Mouse (Mus musculus) myocyte (in vitro differentiated cells): ENCODE measurements at regions not wholly inside any gene's neighbourhood (a gene's known extent, or its start where the extent isn't known, plus 50 kb on each side); places are given as distances from the start of the nearest gene placed in this dataset.

Source experiments
- H3K27me3 ChIP-seq: one replicate; pipeline ENCODE4 v1.6.1; 2011; ENCODE audit not compliant: control insufficient read depth, insufficient read depth, insufficient read length
- H3K36me3 ChIP-seq: one replicate; pipeline ENCODE4 v1.6.1; 2011; ENCODE audit not compliant: control insufficient read depth, insufficient read depth
- H3K4me2 ChIP-seq: one replicate; pipeline ENCODE4 v1.6.1; 2011; ENCODE audit warnings: low read depth, control low read depth
- H3K4me3 ChIP-seq: one replicate; pipeline ENCODE4 v1.5.1; 2011; ENCODE audit warnings: mild to moderate bottlenecking, control low read depth, moderate library complexity
- H3K79me2 ChIP-seq: one replicate; pipeline ENCODE4 v1.6.1; 2011; ENCODE audit not compliant: control insufficient read depth, insufficient read depth
- H3ac ChIP-seq: one replicate; pipeline ENCODE4 v1.6.1; 2011; ENCODE audit not compliant: control insufficient read depth, insufficient read length
- CEBPB ChIP-seq: IDR thresholded peaks from 2 replicates; pipeline ENCODE4 v1.6.1; 2011; ENCODE audit warnings: mild to moderate bottlenecking, moderate library complexity; ENCODE audit not compliant: poor library complexity, insufficient read depth, severe bottlenecking
- E2F4 ChIP-seq: IDR thresholded peaks from one replicate; pipeline ENCODE4 v1.6.1; 2011; ENCODE audit warnings: mild to moderate bottlenecking, control low read depth, moderate library complexity; ENCODE audit not compliant: insufficient read depth
- MAX ChIP-seq: IDR thresholded peaks from one replicate; pipeline ENCODE4 v1.6.1; 2011; ENCODE audit warnings: low read depth, mild to moderate bottlenecking, control low read depth
- MYOD1 ChIP-seq, 3 experiments: IDR thresholded peaks; one replicate each; pipeline ENCODE4 v1.6.1; 2011; ENCODE audit warnings: control low read depth in 2 of 3, low read depth in 2 of 3, mild to moderate bottlenecking in 2 of 3, moderate library complexity in 1 of 3; ENCODE audit not compliant: insufficient read length in 2 of 3, control insufficient read depth in 1 of 3
- MYOG ChIP-seq, 3 experiments: IDR thresholded peaks; one replicate each; pipeline ENCODE4 v1.6.1; 2011; ENCODE audit warnings: control low read depth in 2 of 3, low read depth in 2 of 3, mild to moderate bottlenecking in 2 of 3; ENCODE audit not compliant: insufficient read length in 2 of 3, control insufficient read depth in 1 of 3, insufficient read depth in 1 of 3
- POLR2A ChIP-seq: IDR thresholded peaks from one replicate; pipeline ENCODE4 v1.6.1; 2011; ENCODE audit warnings: low read depth, mild to moderate bottlenecking, control low read depth, moderate library complexity; ENCODE audit not compliant: insufficient read length
- POLR2AphosphoS2 ChIP-seq: IDR thresholded peaks from one replicate; pipeline ENCODE4 v1.6.1; 2011; ENCODE audit warnings: low read depth, control low read depth; ENCODE audit not compliant: insufficient read length
- REST ChIP-seq: IDR thresholded peaks from one replicate; pipeline ENCODE4 v1.6.1; 2011; ENCODE audit warnings: mild to moderate bottlenecking, control low read depth, moderate library complexity; ENCODE audit not compliant: insufficient read depth, insufficient read length
- SRF ChIP-seq: IDR thresholded peaks from one replicate; pipeline ENCODE4 v1.6.1; 2011; ENCODE audit warnings: low read depth; ENCODE audit not compliant: control insufficient read depth, insufficient read length
- TCF12 ChIP-seq: IDR thresholded peaks from one replicate; pipeline ENCODE4 v1.6.1; 2011; ENCODE audit warnings: mild to moderate bottlenecking, control low read depth; ENCODE audit not compliant: poor library complexity, insufficient read depth, severe bottlenecking
- TCF3 ChIP-seq: IDR thresholded peaks from one replicate; pipeline ENCODE4 v1.6.1; 2011; ENCODE audit warnings: low read depth, control low read depth; ENCODE audit not compliant: insufficient read length
- USF1 ChIP-seq: IDR thresholded peaks from one replicate; pipeline ENCODE4 v1.6.1; 2011; ENCODE audit warnings: low read depth, mild to moderate bottlenecking, control low read depth, moderate library complexity

- TF ChIP-seq MYOD1 (IDR thresholded peaks at IDR 0.05; ENCODE audit: control insufficient read depth in 1 of 3, insufficient read length in 2 of 3, low read depth in 2 of 3): no peak
- TF ChIP-seq SRF: no peak
- TF ChIP-seq MAX: no peak
- no peak for TF ChIP-seq POLR2AphosphoS2
- TF ChIP-seq TCF12: no peak
- no peak for TF ChIP-seq TCF3
- TF ChIP-seq CEBPB: no peak
- TF ChIP-seq USF1: no peak
- no peak for TF ChIP-seq REST
- no peak for TF ChIP-seq E2F4
- no peak for TF ChIP-seq MYOG (IDR thresholded peaks at IDR 0.05; ENCODE audit: control insufficient read depth in 1 of 3, insufficient read depth in 1 of 3, insufficient read length in 2 of 3, low read depth in 2 of 3)
- no peak for TF ChIP-seq POLR2A
- H3ac ChIP-seq: no peak overlapping the region
These were observed 1470.1 kb upstream of the Slc10a2 start for GRCm38 (mm10) chr8:6575241-6575640.

GRCm38 (mm10) chr8:6573492-6573891, 1468.3 kb upstream of the Slc10a2 start:
- H3K36me3 ChIP-seq: no peaks in the 10 kb centered on the region
- TF ChIP-seq SRF: no peak
- peak; percentile 7 to 76 (median 64) for TF ChIP-seq MYOD1 (IDR thresholded peaks at IDR 0.05; ENCODE audit: control insufficient read depth in 1 of 3, insufficient read length in 2 of 3, low read depth in 2 of 3)
- 0 out of 2 replicates have a peak, but pooled peaks have one; percentile 23 for TF ChIP-seq CEBPB
- H3K4me2 ChIP-seq: peak overlapping the region; percentile 79
- no peaks in the 10 kb centered on the region for H3K27me3 ChIP-seq
- H3ac ChIP-seq: no peak overlapping the region
- H3K79me2 ChIP-seq: no peaks in the 10 kb centered on the region
- H3K4me3 ChIP-seq: no peak overlapping the region

More at GRCm38 (mm10) chr8:6575241-6575640, 1470.1 kb upstream of the Slc10a2 start:
- no peaks in the 10 kb centered on the region for H3K79me2 ChIP-seq
- H3K27me3 ChIP-seq: no peaks in the 10 kb centered on the region
- H3K4me3 ChIP-seq: no peak overlapping the region
- no peaks in the 10 kb centered on the region for H3K36me3 ChIP-seq
- H3K4me2 ChIP-seq: peak overlapping the region; percentile 79

GRCm38 (mm10) chr8:6572066-6572665, 1467.0 kb upstream of the Slc10a2 start:
- TF ChIP-seq CEBPB (no peak), POLR2AphosphoS2 (no peak), E2F4 (no peak), POLR2A (no peak), TCF3 (no peak), USF1 (no peak), MYOD1 (IDR thresholded peaks at IDR 0.05; ENCODE audit: control insufficient read depth in 1 of 3, insufficient read length in 2 of 3, low read depth in 2 of 3) (no peak), SRF (no peak), REST (no peak), MAX (no peak), MYOG (IDR thresholded peaks at IDR 0.05; ENCODE audit: control insufficient read depth in 1 of 3, insufficient read depth in 1 of 3, insufficient read length in 2 of 3, low read depth in 2 of 3) (no peak), TCF12 (no peak)
- no peak overlapping the region for H3K4me3 ChIP-seq
- H3K36me3 ChIP-seq: no peaks in the 10 kb centered on the region
- no peak overlapping the region for H3ac ChIP-seq
- H3K79me2 ChIP-seq: no peaks in the 10 kb centered on the region
- no peak overlapping the region for H3K4me2 ChIP-seq
- no peaks in the 10 kb centered on the region for H3K27me3 ChIP-seq

GRCm38 (mm10) chr8:6550965-6551364, 1445.8 kb upstream of the Slc10a2 start:
- H3K4me3 ChIP-seq: no peak overlapping the region
- no peak overlapping the region for H3K4me2 ChIP-seq
- no peaks in the 10 kb centered on the region for H3K79me2 ChIP-seq
- H3K36me3 ChIP-seq: no peaks in the 10 kb centered on the region
- no peak for TF ChIP-seq REST
- TF ChIP-seq MAX: no peak
- TF ChIP-seq USF1: no peak
- TF ChIP-seq MYOD1 (IDR thresholded peaks at IDR 0.05; ENCODE audit: control insufficient read depth in 1 of 3, insufficient read length in 2 of 3, low read depth in 2 of 3): no peak
- TF ChIP-seq SRF: no peak
- TF ChIP-seq POLR2AphosphoS2: no peak
- TF ChIP-seq TCF3: no peak
- TF ChIP-seq CEBPB: no peak
- no peak for TF ChIP-seq MYOG (IDR thresholded peaks at IDR 0.05; ENCODE audit: control insufficient read depth in 1 of 3, insufficient read depth in 1 of 3, insufficient read length in 2 of 3, low read depth in 2 of 3)
- TF ChIP-seq E2F4: no peak
- TF ChIP-seq TCF12: no peak
- TF ChIP-seq POLR2A: no peak
- no peaks in the 10 kb centered on the region for H3K27me3 ChIP-seq
- no peak overlapping the region for H3ac ChIP-seq

- Histone ChIP-seq H3ac (no peak overlapping the region), H3K27me3 (no peaks in the 10 kb centered on the region), H3K36me3 (no peaks in the 10 kb centered on the region), H3K4me2 (no peak overlapping the region), H3K4me3 (no peak overlapping the region), H3K79me2 (no peaks in the 10 kb centered on the region)
- TF ChIP-seq USF1: no peak
- TF ChIP-seq REST: no peak
- TF ChIP-seq MYOD1 (IDR thresholded peaks at IDR 0.05; ENCODE audit: control insufficient read depth in 1 of 3, insufficient read length in 2 of 3, low read depth in 2 of 3): no peak
- no peak for TF ChIP-seq POLR2A
- TF ChIP-seq TCF3: no peak
- no peak for TF ChIP-seq MYOG (IDR thresholded peaks at IDR 0.05; ENCODE audit: control insufficient read depth in 1 of 3, insufficient read depth in 1 of 3, insufficient read length in 2 of 3, low read depth in 2 of 3)
- TF ChIP-seq SRF: no peak
- no peak for TF ChIP-seq POLR2AphosphoS2
- no peak for TF ChIP-seq CEBPB
- no peak for TF ChIP-seq E2F4
- TF ChIP-seq TCF12: no peak
- TF ChIP-seq MAX: no peak
These were observed 1422.0 kb upstream of the Slc10a2 start for GRCm38 (mm10) chr8:6527171-6527570.
